Mouse (Mus musculus) ZHBTc4 (cell line): ENCODE data around the gene Pla2g12a.
A peak's percentile ranks its signal among the peaks of the same experiment; 100 is the strongest.

ENCODE experiments used
- DNase-seq: peaks from one replicate; pipeline ENCODE4 v3.0.0-alpha.2; 2011; ENCODE audit warnings: low read depth, low spot score

The Pla2g12a gene

DNA sequence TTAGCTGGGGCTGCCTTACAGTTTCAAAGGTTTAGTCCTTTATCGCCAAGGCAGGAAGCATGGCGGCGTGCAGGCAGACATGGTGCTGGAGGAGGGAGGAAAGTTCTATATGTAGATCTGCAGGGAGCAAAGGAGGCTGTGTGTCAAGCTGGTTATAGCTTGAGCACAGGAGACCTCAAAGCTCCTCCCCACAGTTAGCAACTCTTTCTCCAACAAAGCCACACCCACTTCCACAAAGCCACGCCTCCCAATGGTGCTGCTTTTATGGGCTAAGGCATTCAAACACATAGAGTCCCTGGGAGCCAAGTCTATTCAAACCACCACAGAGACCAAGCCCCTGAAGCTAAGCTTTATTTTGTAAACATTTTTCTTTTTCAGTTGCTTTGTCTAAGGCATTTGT, 20.5 kb downstream of the Pla2g12a start:
- DNase-seq: peak; percentile 93

DNA sequence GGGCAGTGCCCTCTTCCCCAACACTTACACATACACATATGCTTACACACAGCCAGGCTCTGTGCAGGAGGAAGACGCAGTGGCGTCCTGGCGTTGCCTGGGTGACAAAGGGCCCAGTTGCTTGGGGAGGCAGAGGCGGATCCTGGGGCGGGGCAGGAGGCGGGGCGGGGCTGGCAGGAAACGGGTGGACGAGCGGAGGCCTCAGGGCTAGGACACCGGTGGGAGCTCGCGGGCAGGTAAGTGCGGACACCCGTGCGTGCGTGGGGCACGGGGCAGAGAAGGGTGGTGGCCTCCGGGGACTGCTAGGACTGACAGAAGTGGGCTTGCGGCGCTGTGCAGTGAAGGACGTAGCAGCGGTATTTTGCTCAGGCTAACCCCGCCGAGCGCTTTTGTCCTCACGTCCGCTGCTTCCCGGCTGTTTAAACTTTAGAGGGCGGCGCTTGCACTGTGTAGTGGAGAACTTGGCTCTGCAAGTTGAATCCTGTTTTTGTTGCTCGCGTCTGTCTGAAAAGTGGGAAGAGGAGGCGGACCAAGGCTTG, 22.9 kb downstream of the Pla2g12a start, which contains the start of gene Casp6:
TSS of gene Casp6 (plus strand) at position 155 of the 539 bp plus-strand sequence.
- peak; percentile 87 for DNase-seq

DNA sequence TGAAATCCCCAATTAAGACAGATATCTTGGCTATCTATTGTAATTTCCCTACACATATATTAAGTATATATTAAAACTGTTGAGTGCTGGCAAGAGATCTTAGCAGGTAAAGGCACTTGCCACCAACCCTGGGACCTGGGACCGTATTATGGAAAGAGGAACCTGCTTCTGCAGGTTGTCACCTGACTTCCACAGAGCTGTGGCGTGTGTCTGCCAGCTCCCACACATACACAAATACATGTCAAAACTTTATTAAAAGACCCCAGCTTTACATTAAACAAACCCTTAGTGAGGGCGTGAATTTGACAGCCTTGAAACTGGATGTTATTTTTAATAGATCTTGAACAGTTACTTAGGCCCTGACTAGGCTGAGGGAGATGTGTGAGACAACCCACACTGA, 25.0 kb downstream of the Pla2g12a start:
- no peak for DNase-seq

DNA sequence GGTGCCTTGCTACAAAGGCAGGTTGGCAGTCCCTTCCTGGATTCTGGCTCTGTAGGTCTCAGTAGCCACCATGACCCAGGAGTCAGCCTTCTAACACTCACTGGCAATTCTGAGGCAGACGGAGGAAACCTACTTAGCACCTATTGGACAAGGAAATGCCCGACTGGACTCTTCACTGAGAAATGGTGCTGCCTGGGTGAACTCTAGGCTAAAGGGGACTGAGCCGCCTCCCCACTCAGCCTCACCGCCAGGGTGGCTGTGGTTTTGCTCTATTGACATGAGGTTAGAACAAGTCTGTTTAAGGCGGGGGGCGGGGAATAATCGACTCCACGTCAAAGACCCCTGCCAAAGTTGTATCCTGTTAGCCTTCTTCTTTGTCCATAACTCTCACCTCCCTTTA, 25.5 kb downstream of the Pla2g12a start:
- DNase-seq: no peak

GRCm38 (mm10) chr3:129904381-129905132, 26.2 kb downstream of the Pla2g12a start:
- no peak for DNase-seq

GRCm38 (mm10) chr3:129912025-129912424, 33.6 kb downstream of the Pla2g12a start:
- DNase-seq: no peak

DNA sequence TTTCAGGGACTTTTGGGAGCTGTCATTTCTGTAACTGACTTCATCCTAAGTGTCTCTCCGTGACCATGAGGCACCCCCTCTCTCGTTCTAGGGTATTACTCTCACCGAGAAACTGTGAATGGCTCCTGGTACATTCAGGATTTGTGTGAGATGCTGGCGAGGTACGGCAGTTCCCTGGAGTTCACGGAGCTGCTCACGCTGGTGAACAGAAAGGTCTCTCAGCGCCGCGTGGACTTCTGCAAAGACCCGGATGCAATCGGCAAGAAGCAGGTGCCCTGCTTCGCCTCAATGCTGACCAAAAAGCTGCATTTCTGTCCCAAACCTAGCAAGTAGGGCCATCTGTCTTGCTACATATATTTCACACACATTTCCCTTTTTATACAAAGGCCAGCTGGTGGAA, 34.8 kb downstream of the Pla2g12a start:
- DNase-seq: no peak

DNA sequence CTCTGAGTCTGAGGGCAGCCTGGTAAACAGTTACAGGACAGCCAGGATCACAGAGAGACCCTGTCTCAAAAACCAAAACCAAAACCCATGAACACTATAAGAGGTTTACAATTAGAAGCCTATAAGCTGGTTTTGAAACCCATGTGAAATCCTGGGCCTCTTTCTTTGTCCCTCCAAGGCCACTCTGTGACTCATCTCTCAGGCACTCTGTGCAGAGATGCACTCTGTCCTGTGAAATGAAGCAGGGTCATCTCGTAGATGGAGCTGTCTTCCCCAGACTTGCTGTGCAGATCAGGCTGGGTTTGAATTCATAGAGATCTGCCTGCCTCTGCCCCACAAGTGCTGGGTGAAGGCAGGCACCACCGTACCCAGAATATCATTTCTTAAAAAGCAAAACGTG, 39.0 kb downstream of the Pla2g12a start:
- DNase-seq: no peak

DNA sequence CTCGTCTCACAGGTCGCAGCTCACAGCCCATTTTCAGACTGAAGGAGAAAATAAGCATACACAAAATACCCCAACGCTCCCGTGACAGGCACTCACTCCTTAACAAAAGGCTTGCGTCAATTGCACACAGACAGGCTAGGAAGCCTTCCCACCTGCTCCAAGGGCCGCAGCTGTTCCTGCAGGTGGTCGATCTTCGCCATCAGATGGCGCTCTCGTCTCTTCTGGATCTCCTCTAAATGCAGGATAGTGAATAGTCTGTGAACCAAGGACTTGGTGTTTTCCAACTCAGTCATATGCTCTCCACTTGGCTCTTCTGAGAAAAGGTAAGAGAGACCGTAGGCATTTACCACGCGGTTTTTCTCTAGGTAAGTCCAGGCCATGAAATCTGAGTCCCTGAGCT, 40.0 kb downstream of the Pla2g12a start:
- DNase-seq: peak; percentile 85

DNA sequence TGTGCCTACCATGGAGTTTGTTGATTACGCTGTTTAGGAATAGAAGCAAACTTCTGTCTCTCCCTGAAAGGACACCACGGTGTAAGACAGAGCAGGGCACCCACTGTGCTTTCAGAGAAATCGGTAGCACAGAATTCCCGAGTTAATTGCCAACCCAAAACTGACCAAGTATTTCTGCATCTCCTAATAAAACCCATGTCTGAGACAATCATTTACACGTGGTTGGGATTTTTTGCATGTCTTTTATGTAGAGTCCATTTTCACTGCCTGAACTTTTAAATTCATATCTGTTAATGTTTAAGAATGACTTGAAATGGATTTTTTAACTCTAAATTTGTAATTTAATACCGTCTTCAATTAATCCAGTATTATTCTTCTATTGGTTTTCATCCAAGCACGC, 45.2 kb downstream of the Pla2g12a start:
- no peak for DNase-seq

DNA sequence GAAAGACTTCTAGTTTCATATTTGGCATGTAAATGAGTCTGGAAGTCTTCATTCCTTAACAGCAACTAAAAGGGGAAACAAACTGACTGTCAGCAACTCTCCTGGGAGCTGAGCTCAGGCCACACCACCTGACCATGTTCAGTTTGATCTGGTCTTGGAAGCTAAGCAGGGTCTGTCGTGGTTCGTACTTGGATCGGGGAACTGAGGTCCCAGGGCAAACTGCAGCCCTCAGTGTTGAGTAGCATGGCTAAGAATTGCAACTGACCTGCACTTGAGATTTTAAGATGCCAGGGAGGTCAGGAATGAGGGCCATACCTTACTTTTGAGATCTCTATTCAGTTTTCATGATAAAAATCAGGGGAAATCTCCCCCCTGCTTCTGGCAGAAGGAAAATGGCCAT, 47.5 kb downstream of the Pla2g12a start:
- no peak for DNase-seq

DNA sequence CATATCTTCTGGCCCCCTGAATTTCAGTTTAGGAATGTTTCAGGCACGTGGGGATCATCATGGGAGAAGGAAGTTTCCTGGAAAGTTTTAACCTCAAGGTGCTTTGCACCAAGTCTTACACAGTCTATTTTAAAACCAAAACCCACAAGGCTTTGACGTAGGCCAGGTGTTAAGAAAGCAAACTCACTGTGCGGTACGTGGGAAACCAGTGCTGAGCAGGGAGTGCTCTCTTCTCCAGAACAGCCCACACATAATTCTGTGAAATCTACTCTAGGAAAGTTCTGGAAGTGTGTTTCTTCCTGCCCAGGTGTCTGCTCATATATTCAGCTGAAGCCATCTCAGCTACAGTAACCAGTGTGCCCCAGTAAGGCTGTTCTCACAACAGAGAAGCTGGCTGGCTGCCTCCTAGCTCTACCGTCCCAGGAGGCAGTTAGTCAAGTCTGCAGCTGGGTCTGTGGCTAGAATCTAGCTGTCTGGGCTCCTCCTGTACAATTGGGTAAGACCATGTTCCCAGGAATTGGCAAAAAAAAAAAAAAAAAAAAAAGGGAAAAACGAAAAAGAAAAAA, 51.9 kb downstream of the Pla2g12a start:
- no peak for DNase-seq

DNA sequence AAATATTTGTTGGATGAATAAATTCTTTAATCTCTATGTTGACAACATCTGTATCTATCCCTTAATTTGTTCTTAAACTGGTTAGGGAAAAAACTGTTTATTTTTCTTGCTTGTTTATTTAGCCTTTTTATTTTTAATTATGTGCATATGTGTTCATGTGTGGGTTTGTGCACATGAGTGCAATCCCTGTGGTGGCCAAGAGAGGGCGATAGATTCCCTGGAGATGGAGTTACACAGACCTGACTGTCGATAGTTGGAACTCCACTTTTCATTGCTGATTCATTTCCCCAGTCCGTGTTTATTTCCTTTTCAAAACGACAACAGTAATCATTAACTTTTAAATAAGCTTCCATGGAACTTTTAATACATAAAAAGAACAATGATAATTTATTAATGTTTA, 54.0 kb downstream of the Pla2g12a start:
- peak; percentile 74 for DNase-seq

GRCm38 (mm10) chr3:129936561-129936960, 58.2 kb downstream of the Pla2g12a start:
- no peak for DNase-seq

DNA sequence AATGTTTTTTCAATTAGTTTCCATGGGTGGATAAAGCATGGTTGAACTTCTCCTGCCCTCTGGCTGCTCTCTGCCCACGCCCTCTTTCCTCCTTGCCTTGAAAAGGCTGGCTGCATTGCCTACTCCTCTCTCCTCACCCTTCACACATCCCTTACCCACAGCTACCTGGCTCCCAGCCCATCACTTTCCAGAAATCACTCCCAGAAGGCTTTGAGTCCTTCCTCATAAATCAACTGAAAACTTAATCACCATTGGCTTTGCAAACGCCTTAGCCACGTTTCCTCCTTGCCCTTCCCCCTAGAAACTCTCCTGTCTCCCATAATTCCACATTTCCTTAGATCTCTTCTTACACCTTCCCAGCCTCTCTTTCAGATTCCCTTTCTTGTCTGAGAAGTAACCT, 59.4 kb downstream of the Pla2g12a start:
- DNase-seq: no peak

DNA sequence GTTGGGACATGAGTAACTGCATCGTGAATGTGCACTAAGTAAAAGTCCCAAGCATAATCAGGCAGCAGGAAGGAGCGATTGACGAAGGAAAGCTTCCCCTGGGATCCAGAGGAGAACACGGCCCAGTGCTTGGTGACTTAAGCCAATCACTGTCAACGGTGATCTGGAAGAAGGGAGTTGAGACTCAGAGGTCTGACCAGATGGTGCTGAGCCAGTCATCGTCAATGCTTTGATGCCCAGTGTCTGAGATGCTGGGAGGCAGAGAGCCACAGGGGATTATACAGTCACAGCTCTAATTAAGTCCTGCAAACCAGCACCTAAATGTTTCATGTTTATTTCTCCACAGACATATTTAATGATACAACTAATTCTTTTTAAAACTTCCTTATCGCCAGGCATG, 60.7 kb downstream of the Pla2g12a start:
- DNase-seq: no peak

DNA sequence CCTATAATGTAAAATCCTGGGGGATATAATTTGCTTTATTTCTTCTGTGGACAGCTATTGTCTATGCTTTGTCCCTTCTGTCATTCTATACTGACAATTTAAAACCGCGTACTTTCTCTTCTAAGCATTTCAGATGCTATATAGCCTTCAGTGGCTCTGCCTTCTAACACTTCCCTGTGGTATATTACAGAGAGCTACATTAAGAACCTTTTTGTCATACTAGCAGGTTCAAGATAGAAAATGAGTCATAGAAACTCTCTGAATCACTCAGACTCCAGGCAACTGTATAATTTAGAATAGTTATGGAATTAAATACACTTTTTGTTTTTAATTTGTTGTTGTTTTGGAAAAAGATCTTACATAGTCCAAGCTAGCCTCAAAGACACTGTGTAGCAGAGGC, 62.4 kb downstream of the Pla2g12a start:
- no peak for DNase-seq

GRCm38 (mm10) chr3:129941291-129941690, 62.9 kb downstream of the Pla2g12a start:
- DNase-seq: no peak

DNA sequence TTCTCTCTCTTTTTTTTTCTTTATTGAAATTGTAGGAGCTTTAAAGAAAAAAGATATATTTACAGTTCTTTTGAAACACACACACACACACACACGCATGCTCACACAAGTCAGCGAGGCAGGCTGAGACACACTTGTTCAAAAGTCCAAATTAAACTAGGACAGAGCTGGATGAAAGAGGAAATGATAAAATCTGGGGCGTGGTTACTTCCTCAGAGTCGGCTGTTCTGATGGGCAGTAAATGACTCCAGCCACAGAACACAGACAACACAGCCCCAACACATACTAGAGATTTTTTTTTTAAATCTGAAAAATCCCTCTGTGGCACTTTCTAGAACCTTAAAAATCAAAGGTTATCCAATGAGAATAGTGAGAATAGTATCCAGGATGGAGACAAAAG, 65.4 kb downstream of the Pla2g12a start:
- DNase-seq: no peak
